Mouse (Mus musculus): Measurements from ENCODE around the gene Gm572. TPM values are rescaled to one million over a fixed set of nuclear protein-coding genes. Genes with fewer than 3 reads are reported as not detected.

The Gm572 gene
- polyA plus RNA-seq, 1 experiment from 2014 or later = 0.19 TPM

GRCm38 (mm10) chr4:148664021-148664420 is 20.9 kb downstream of the Gm572 start:
- WGBS (ENCODE audit: insufficient replicate concordance) = 60% methylated on average over 6 of the region's 6 CpGs
- Histone ChIP-seq H3K9me3 (replicated peaks; ENCODE audit: control insufficient read depth, low read length) (no peaks in the 10 kb centered on the region), H3K36me3 (ENCODE audit: control insufficient read depth, insufficient read depth, low read length) (no peaks in the 10 kb centered on the region), H3K4me2 (no peak overlapping the region), H3K27ac (ENCODE audit: low read depth, low read length) (no peak overlapping the region), H3K4me1 (ENCODE audit: control insufficient read depth, insufficient read depth, low read length) (peaks cover 19% of the 10 kb centered on the region), H3K4me3 (ENCODE audit: low read depth, low read length) (no peak overlapping the region), H3K27me3 (ENCODE audit: control insufficient read depth, insufficient read depth, low read length) (peaks cover 7% of the 10 kb centered on the region), H3K9ac (ENCODE audit: low read depth, low read length) (no peak overlapping the region)
- no peak for ATAC-seq (replicated peaks; ENCODE audit: insufficient number of reproducible peaks, low FRiP score, low TSS enrichment)

GRCm38 (mm10) chr4:148667006-148667755 is 24.1 kb downstream of the Gm572 start:
- 68% methylated on average over 15 of the region's 15 CpGs for WGBS (ENCODE audit: insufficient replicate concordance)
- Histone ChIP-seq H3K4me1 (ENCODE audit: control insufficient read depth, insufficient read depth, low read length) (peaks cover 29% of the 10 kb centered on the region), H3K9ac (ENCODE audit: low read depth, low read length) (peak overlapping the region; percentile 63), H3K9me3 (replicated peaks; ENCODE audit: control insufficient read depth, low read length) (no peaks in the 10 kb centered on the region), H3K27me3 (ENCODE audit: control insufficient read depth, insufficient read depth, low read length) (peaks cover 7% of the 10 kb centered on the region), H3K27ac (ENCODE audit: low read depth, low read length) (peak overlapping the region; percentile 84), H3K36me3 (ENCODE audit: control insufficient read depth, insufficient read depth, low read length) (no peaks in the 10 kb centered on the region), H3K4me2 (peak overlapping the region; percentile 57), H3K4me3 (ENCODE audit: low read depth, low read length) (peak overlapping the region; percentile 4; the same call in 1 of the 2 replicates)
- ATAC-seq (replicated peaks; ENCODE audit: insufficient number of reproducible peaks, low FRiP score, low TSS enrichment) = no peak

DNA sequence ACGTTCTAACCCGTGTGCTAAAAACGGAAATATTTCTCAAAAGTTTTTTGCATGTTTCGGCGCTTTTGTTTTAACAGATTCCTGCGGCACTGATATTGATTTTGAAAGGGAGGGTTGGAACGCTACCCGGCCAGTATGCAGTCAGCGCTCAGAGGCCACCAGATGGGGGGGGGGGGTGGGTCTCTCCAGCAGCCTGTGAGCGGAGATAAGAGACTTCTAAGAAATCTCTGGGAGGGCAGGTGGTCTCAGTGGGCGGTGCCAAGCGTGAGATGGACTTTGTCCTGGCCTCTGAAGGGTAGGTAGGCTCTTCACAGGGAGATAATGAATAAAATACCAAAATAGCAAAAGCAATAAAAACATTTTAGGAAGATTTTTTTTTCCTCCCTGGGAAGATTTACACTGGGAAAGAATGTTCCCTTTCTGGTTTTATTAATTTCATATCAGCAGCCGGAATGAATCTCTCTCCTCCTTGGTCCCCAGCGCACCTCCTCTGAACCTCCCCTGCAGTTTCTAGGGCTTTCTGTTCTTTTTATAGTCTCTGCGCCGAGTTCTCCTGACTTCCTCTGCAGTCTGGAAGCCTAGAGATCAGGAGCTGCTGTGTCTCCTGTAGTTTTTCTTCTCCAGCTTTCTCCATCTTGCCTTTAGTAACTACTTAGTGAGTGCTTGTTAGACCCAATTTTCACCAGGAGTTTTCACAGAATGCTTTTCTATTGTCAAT is 28.3 kb downstream of the Gm572 start:
- WGBS (ENCODE audit: insufficient replicate concordance) = 20% methylated on average over 16 of the region's 16 CpGs
- no peaks in the 10 kb centered on the region for H3K36me3 ChIP-seq (ENCODE audit: control insufficient read depth, insufficient read depth, low read length)
- peak; percentile 63; the same call in 1 of the 2 replicates for ATAC-seq (replicated peaks; ENCODE audit: insufficient number of reproducible peaks, low FRiP score, low TSS enrichment)
- no peak overlapping the region for H3K27ac ChIP-seq (ENCODE audit: low read depth, low read length)
- H3K4me2 ChIP-seq = peak overlapping the region; percentile 44
- H3K9me3 ChIP-seq (replicated peaks; ENCODE audit: control insufficient read depth, low read length) = no peaks in the 10 kb centered on the region
- H3K27me3 ChIP-seq (ENCODE audit: control insufficient read depth, insufficient read depth, low read length) = no peaks in the 10 kb centered on the region
- H3K4me3 ChIP-seq (ENCODE audit: low read depth, low read length) = no peak overlapping the region
- peaks cover 40% of the 10 kb centered on the region for H3K4me1 ChIP-seq (ENCODE audit: control insufficient read depth, insufficient read depth, low read length)
- H3K9ac ChIP-seq (ENCODE audit: low read depth, low read length) = 0 out of 2 replicates have a peak overlapping the region, but pooled peaks have one; percentile 0

- H3K4me2 ChIP-seq = no peak overlapping the region
- no peaks in the 10 kb centered on the region for H3K36me3 ChIP-seq (ENCODE audit: control insufficient read depth, insufficient read depth, low read length)
- no peaks in the 10 kb centered on the region for H3K27me3 ChIP-seq (ENCODE audit: control insufficient read depth, insufficient read depth, low read length)
- H3K9ac ChIP-seq (ENCODE audit: low read depth, low read length) = no peak overlapping the region
- H3K9me3 ChIP-seq (replicated peaks; ENCODE audit: control insufficient read depth, low read length) = no peaks in the 10 kb centered on the region
- ATAC-seq (replicated peaks; ENCODE audit: insufficient number of reproducible peaks, low FRiP score, low TSS enrichment) = no peak
- H3K27ac ChIP-seq (ENCODE audit: low read depth, low read length) = no peak overlapping the region
- H3K4me1 ChIP-seq (ENCODE audit: control insufficient read depth, insufficient read depth, low read length) = peaks cover 34% of the 10 kb centered on the region
- no peak overlapping the region for H3K4me3 ChIP-seq (ENCODE audit: low read depth, low read length)
- whole genome bisulfite sequencing (ENCODE audit: insufficient replicate concordance) = 46% methylated on average over 7 of the region's 7 CpGs
Measured at GRCm38 (mm10) chr4:148675043-148675442, 31.9 kb downstream of the Gm572 start.

DNA sequence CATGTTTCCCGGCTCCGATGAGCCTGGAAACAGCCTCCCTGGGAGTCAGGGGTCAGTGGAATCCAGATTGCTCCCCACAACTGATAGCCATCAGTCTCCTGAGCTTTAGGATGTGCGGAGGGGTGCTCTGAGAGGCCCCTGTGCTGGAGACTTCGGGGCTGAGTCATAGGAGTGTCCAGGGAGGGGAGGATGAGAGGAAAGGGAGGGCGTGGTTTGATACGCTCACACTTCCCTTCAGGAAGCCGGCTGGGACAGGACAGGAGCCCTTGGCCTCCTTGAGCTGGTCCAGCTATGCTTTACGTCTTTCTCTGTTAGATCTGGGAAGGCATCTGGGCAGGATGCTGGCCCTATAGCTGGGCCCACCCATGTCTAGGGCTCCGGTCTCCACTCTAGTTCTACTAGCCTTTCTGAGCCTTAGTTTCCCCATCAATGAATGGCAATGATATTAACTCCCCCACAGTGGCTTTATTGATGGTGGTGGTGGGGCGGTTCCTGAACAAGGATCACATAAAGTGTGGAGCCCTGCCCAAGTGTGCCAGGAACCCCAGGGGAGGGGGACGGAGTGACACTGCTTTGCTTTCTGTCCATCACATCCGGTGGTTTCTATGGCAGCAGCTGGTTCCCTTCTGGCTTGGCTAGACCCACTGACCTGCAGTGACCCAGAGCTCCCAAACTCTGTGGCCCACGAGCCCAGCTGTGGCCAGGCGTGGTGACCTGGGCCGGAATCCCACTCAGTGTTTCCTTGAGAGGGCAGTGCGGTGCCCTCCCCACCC is 33.3 kb downstream of the Gm572 start:
- peak; percentile 73 for ATAC-seq (replicated peaks; ENCODE audit: insufficient number of reproducible peaks, low FRiP score, low TSS enrichment)
- H3K27me3 ChIP-seq (ENCODE audit: control insufficient read depth, insufficient read depth, low read length) = no peaks in the 10 kb centered on the region
- H3K27ac ChIP-seq (ENCODE audit: low read depth, low read length) = peak overlapping the region; percentile 55
- WGBS (ENCODE audit: insufficient replicate concordance) = 41% methylated on average over 16 of the region's 16 CpGs
- H3K4me1 ChIP-seq (ENCODE audit: control insufficient read depth, insufficient read depth, low read length) = peaks cover 28% of the 10 kb centered on the region
- H3K9me3 ChIP-seq (replicated peaks; ENCODE audit: control insufficient read depth, low read length) = no peaks in the 10 kb centered on the region
- H3K36me3 ChIP-seq (ENCODE audit: control insufficient read depth, insufficient read depth, low read length) = no peaks in the 10 kb centered on the region
- no peak overlapping the region for H3K9ac ChIP-seq (ENCODE audit: low read depth, low read length)
- no peak overlapping the region for H3K4me3 ChIP-seq (ENCODE audit: low read depth, low read length)
- H3K4me2 ChIP-seq = 0 out of 2 replicates have a peak overlapping the region, but pooled peaks have one; percentile 6

DNA sequence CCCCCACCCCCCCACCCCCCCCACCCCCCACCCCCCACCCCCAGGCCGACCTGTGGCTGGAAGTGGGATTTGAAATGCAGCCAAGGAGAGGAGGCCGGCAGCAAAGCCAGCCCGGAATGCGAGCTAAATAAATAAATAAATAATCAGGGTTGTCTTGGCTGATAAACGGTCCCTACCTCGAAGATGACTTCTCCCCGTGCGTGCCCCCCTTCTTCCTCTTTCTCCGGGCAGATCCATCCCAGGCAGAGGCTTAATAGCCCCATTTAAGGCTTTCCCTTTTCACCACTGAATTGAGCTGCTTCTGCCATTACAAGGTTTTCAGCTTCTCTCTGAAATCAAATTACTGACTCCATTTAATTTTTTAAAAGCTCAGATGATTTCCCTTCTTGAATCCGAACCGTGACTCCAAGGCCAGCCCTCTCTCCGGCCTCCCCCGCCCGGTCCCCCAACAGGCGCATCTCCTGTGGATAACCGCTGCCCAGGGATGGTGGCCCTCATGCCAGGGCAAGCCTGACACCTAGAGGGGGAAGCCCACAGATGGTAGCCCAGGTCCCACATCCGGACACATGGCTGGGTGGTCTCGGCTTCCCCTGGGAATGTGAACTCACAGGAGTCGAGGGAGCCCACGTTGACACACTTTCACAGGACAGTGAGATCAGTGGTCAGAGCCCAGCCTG is 34.0 kb downstream of the Gm572 start:
- Histone ChIP-seq H3K4me3 (ENCODE audit: low read depth, low read length) (no peak overlapping the region), H3K36me3 (ENCODE audit: control insufficient read depth, insufficient read depth, low read length) (no peaks in the 10 kb centered on the region), H3K27me3 (ENCODE audit: control insufficient read depth, insufficient read depth, low read length) (no peaks in the 10 kb centered on the region), H3K4me2 (0 out of 2 replicates have a peak overlapping the region, but pooled peaks have one; percentile 8), H3K27ac (ENCODE audit: low read depth, low read length) (no peak overlapping the region), H3K9me3 (replicated peaks; ENCODE audit: control insufficient read depth, low read length) (no peaks in the 10 kb centered on the region), H3K4me1 (ENCODE audit: control insufficient read depth, insufficient read depth, low read length) (peaks cover 23% of the 10 kb centered on the region), H3K9ac (ENCODE audit: low read depth, low read length) (no peak overlapping the region)
- 0 out of 2 replicates have a peak, but pooled peaks have one; percentile 1 for ATAC-seq (replicated peaks; ENCODE audit: insufficient number of reproducible peaks, low FRiP score, low TSS enrichment)
- 41% methylated on average over 20 of the region's 20 CpGs for WGBS (ENCODE audit: insufficient replicate concordance)

GRCm38 (mm10) chr4:148678105-148678504 is 35.0 kb downstream of the Gm572 start:
- Histone ChIP-seq H3K4me2 (no peak overlapping the region), H3K4me1 (ENCODE audit: control insufficient read depth, insufficient read depth, low read length) (peaks cover 23% of the 10 kb centered on the region), H3K9me3 (replicated peaks; ENCODE audit: control insufficient read depth, low read length) (no peaks in the 10 kb centered on the region), H3K9ac (ENCODE audit: low read depth, low read length) (no peak overlapping the region), H3K36me3 (ENCODE audit: control insufficient read depth, insufficient read depth, low read length) (no peaks in the 10 kb centered on the region), H3K27me3 (ENCODE audit: control insufficient read depth, insufficient read depth, low read length) (no peaks in the 10 kb centered on the region), H3K4me3 (ENCODE audit: low read depth, low read length) (no peak overlapping the region), H3K27ac (ENCODE audit: low read depth, low read length) (no peak overlapping the region)
- ATAC-seq (replicated peaks; ENCODE audit: insufficient number of reproducible peaks, low FRiP score, low TSS enrichment) = no peak
- 88% methylated on average over 7 of the region's 7 CpGs for WGBS (ENCODE audit: insufficient replicate concordance)

DNA sequence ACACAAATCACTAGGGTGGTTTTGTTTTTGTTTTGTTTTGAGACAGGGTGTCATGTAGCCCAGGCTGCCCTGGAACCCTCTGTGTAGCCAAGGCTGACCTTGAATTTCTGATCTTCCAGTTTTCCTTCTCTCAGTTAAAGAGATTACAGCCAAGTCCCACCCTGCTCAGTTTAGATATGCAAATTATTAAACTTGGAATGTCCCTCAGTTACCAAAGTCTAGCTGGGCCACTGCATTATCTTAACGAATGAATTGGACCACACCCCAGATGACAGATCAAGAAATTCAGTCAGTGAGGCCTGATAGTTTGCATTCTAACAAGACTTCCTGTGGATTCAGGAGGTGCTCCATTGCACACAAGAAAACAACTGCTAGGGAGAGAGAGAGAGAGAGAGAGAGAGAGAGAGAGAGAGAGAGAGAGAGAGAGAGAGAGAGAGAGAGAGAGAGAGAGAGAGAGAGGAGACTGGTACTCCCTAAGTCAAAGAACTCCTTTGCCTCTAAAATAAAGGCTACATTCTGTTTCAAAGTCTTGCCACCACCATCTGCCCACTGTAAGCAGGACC is 37.5 kb downstream of the Gm572 start:
- H3K36me3 ChIP-seq (ENCODE audit: control insufficient read depth, insufficient read depth, low read length) = no peaks in the 10 kb centered on the region
- ATAC-seq (replicated peaks; ENCODE audit: insufficient number of reproducible peaks, low FRiP score, low TSS enrichment) = no peak
- H3K9me3 ChIP-seq (replicated peaks; ENCODE audit: control insufficient read depth, low read length) = no peaks in the 10 kb centered on the region
- 46% methylated on average over 1 of the region's 1 CpGs for WGBS (ENCODE audit: insufficient replicate concordance)
- H3K27ac ChIP-seq (ENCODE audit: low read depth, low read length) = no peak overlapping the region
- no peak overlapping the region for H3K4me2 ChIP-seq
- H3K4me1 ChIP-seq (ENCODE audit: control insufficient read depth, insufficient read depth, low read length) = peaks cover 14% of the 10 kb centered on the region
- no peak overlapping the region for H3K9ac ChIP-seq (ENCODE audit: low read depth, low read length)
- no peaks in the 10 kb centered on the region for H3K27me3 ChIP-seq (ENCODE audit: control insufficient read depth, insufficient read depth, low read length)
- H3K4me3 ChIP-seq (ENCODE audit: low read depth, low read length) = no peak overlapping the region
